9 mouse cellular contexts compared by ENCODE assay signal in genomic region chr7:100637657-100638056, GRCm38 (mm10). TPM values are rescaled to one million over a fixed set of nuclear protein-coding genes. Genes with fewer than 3 reads are reported as not detected.
DNase-seq lines count a peak whose midpoint lies in the region; ATAC-seq and TF ChIP-seq lines count a peak whose summit lies in the region.
"Had no signal": no experiment of that assay in that cellular context is flagged by ENCODE, and none has a peak within 500 bp of the region (broad histone marks: within the 10 kb centered on the region; RNA-seq: fewer than 3 reads in every experiment).

No protein-coding gene starts in this region.

- no peak for TF ChIP-seq EP300 in stomach, postnatal 0 days (optimal IDR thresholded peaks at IDR 0.05)

- peak; percentile 71 for TF ChIP-seq CTCF in midbrain, postnatal 0 days (IDR thresholded peaks at IDR 0.05)
- TF ChIP-seq CTCF in stomach, postnatal 0 days (IDR thresholded peaks at IDR 0.05; ENCODE audit: low read depth) = peak; percentile 74

- 13% methylated on average over 1 of the region's 1 CpGs for WGBS in embryonic facial prominence, embryonic 11.5 days
- 19% methylated on average over 1 of the region's 1 CpGs for WGBS in embryonic facial prominence, embryonic 10.5 days
- 0% methylated on average over 1 of the region's 1 CpGs for WGBS in midbrain, postnatal 0 days
- 8% methylated on average over 1 of the region's 1 CpGs for WGBS in midbrain, embryonic 13.5 days
- 5% methylated on average over 1 of the region's 1 CpGs for whole genome bisulfite sequencing in stomach, postnatal 0 days

- no peaks in the 10 kb centered on the region for H3K27me3 ChIP-seq in embryonic facial prominence, embryonic 11.5 days (ENCODE audit: control insufficient read depth, insufficient read depth, low read length)
- H3K27me3 ChIP-seq in embryonic facial prominence, embryonic 10.5 days (replicated peaks; ENCODE audit: low read depth, poor library complexity, severe bottlenecking) = no peaks in the 10 kb centered on the region
- H3K27me3 ChIP-seq in midbrain, postnatal 0 days (ENCODE audit: insufficient read depth, low read length) = no peaks in the 10 kb centered on the region
- no peaks in the 10 kb centered on the region for H3K27me3 ChIP-seq in midbrain, embryonic 13.5 days
- no peaks in the 10 kb centered on the region for H3K27me3 ChIP-seq in stomach, postnatal 0 days (ENCODE audit: control insufficient read depth, insufficient read depth, low read length)
- H3K27me3 ChIP-seq: megakaryocyte, embryonic 14.5 days had no signal

- no peak overlapping the region for H3K4me3 ChIP-seq in embryonic facial prominence, embryonic 11.5 days (ENCODE audit: low read depth, low read length)
- no peak overlapping the region for H3K4me3 ChIP-seq in embryonic facial prominence, embryonic 10.5 days
- no peak overlapping the region for H3K4me3 ChIP-seq in midbrain, postnatal 0 days (ENCODE audit: low read depth, low read length)
- no peak overlapping the region for H3K4me3 ChIP-seq in midbrain, embryonic 13.5 days (replicated peaks)
- no peak overlapping the region for H3K4me3 ChIP-seq in stomach, postnatal 0 days (ENCODE audit: low read depth, low read length)
- H3K4me3 ChIP-seq: megakaryocyte, embryonic 14.5 days had no signal

- no peaks in the 10 kb centered on the region; the same call in 1 of the 2 replicates for H3K36me3 ChIP-seq in embryonic facial prominence, embryonic 11.5 days (replicated peaks; ENCODE audit: control insufficient read depth, insufficient read depth, low read depth, low read length)
- H3K36me3 ChIP-seq in embryonic facial prominence, embryonic 10.5 days (replicated peaks) = peaks cover 49% of the 10 kb centered on the region
- peaks cover 20% of the 10 kb centered on the region; the same call in 1 of the 2 replicates for H3K36me3 ChIP-seq in midbrain, postnatal 0 days (ENCODE audit: insufficient read depth, low read length)
- H3K36me3 ChIP-seq in midbrain, embryonic 13.5 days = peaks cover 30% of the 10 kb centered on the region
- peaks cover 3% of the 10 kb centered on the region; the same call in 1 of the 2 replicates for H3K36me3 ChIP-seq in stomach, postnatal 0 days (ENCODE audit: control insufficient read depth, insufficient read depth, low read length)

- no peaks in the 10 kb centered on the region for H3K4me1 ChIP-seq in embryonic facial prominence, embryonic 11.5 days (ENCODE audit: control insufficient read depth, insufficient read depth, low read length)
- no peaks in the 10 kb centered on the region for H3K4me1 ChIP-seq in embryonic facial prominence, embryonic 10.5 days
- H3K4me1 ChIP-seq in midbrain, postnatal 0 days (ENCODE audit: insufficient read depth, low read length) = no peaks in the 10 kb centered on the region
- no peaks in the 10 kb centered on the region for H3K4me1 ChIP-seq in midbrain, embryonic 13.5 days (replicated peaks)
- H3K4me1 ChIP-seq in stomach, postnatal 0 days (replicated peaks; ENCODE audit: control insufficient read depth, insufficient read depth) = no peaks in the 10 kb centered on the region

- ATAC-seq in embryonic facial prominence, embryonic 11.5 days (replicated peaks; ENCODE audit: insufficient number of reproducible peaks, low FRiP score, low TSS enrichment, low read depth) = no peak
- ATAC-seq in midbrain, postnatal 0 days (ENCODE audit: low FRiP score) = no peak; the same call in 1 of the 2 replicates
- no peak for ATAC-seq in midbrain, embryonic 13.5 days
- 0 out of 2 replicates have a peak, but pooled peaks have one; percentile 56 for ATAC-seq in stomach, postnatal 0 days (ENCODE audit: low FRiP score, low TSS enrichment)
- no peak for ATAC-seq in activated CD4-positive, CD25-positive, alpha-beta regulatory T cell, adult 4 months

- H3K9me3 ChIP-seq in embryonic facial prominence, embryonic 11.5 days (replicated peaks; ENCODE audit: control insufficient read depth, low read length) = no peaks in the 10 kb centered on the region
- no peaks in the 10 kb centered on the region for H3K9me3 ChIP-seq in embryonic facial prominence, embryonic 10.5 days
- no peaks in the 10 kb centered on the region for H3K9me3 ChIP-seq in midbrain, postnatal 0 days (ENCODE audit: low read length)
- H3K9me3 ChIP-seq in midbrain, embryonic 13.5 days = no peaks in the 10 kb centered on the region
- no peaks in the 10 kb centered on the region for H3K9me3 ChIP-seq in stomach, postnatal 0 days (ENCODE audit: control insufficient read depth, low read length)
- H3K9me3 ChIP-seq: megakaryocyte, embryonic 14.5 days had no signal

- no peak overlapping the region for H3K9ac ChIP-seq in embryonic facial prominence, embryonic 11.5 days (replicated peaks; ENCODE audit: low read length)
- H3K9ac ChIP-seq in midbrain, postnatal 0 days (replicated peaks; ENCODE audit: low read length, poor library complexity, severe bottlenecking) = no peak overlapping the region
- H3K9ac ChIP-seq in midbrain, embryonic 13.5 days (replicated peaks) = no peak overlapping the region
- H3K9ac ChIP-seq in stomach, postnatal 0 days (ENCODE audit: low read length) = no peak overlapping the region

- peak; percentile 65 for DNase-seq in embryonic facial prominence, embryonic 11.5 days (ENCODE audit: low spot score)
- DNase-seq in embryonic facial prominence, embryonic 10.5 days (ENCODE audit: low spot score) = no peak
- peak; percentile 61 for DNase-seq in midbrain, postnatal 0 days (ENCODE audit: low spot score)
- peak; percentile 25 for DNase-seq in forelimb bud, embryonic 11.5 days (ENCODE audit: low read depth, low spot score)
- peak; percentile 43 for DNase-seq in stomach, postnatal 0 days (ENCODE audit: low spot score)
- DNase-seq in testis, postnatal 10 days (ENCODE audit: low spot score) = no peak

- H3K27ac ChIP-seq in embryonic facial prominence, embryonic 11.5 days (replicated peaks; ENCODE audit: low read depth, low read length) = no peak overlapping the region
- no peak overlapping the region for H3K27ac ChIP-seq in embryonic facial prominence, embryonic 10.5 days (replicated peaks)
- H3K27ac ChIP-seq in midbrain, postnatal 0 days (ENCODE audit: low read depth, low read length) = no peak overlapping the region
- no peak overlapping the region for H3K27ac ChIP-seq in midbrain, embryonic 13.5 days
- no peak overlapping the region for H3K27ac ChIP-seq in stomach, postnatal 0 days (replicated peaks)

- no peak overlapping the region for H3K4me2 ChIP-seq in embryonic facial prominence, embryonic 11.5 days (ENCODE audit: low read depth, low read length)
- no peak overlapping the region for H3K4me2 ChIP-seq in midbrain, postnatal 0 days (ENCODE audit: low read depth, low read length, poor library complexity, severe bottlenecking)
- no peak overlapping the region for H3K4me2 ChIP-seq in midbrain, embryonic 13.5 days (replicated peaks)
- H3K4me2 ChIP-seq in stomach, postnatal 0 days (replicated peaks; ENCODE audit: low read depth) = no peak overlapping the region

RNA-seq across cellular contexts. Expression of gene Plekhb1, which starts 24.6 kb away (rescaled TPM):
- polyA plus RNA-seq in embryonic facial prominence, embryonic 11.5 days (2014; fragmentation: Nextera tagmentation; extraction: Ambion mirVana) = 4.1 and 5.5 TPM in 2 replicates
- 4.7 and 4.8 TPM in 2 replicates for polyA plus RNA-seq in embryonic facial prominence, embryonic 10.5 days (2016; fragmentation: Nextera tagmentation; extraction: Ambion mirVana)
- 25.4 and 46.1 TPM in 2 replicates for total RNA-seq in midbrain, postnatal 0 days (2014; rRNA removed)
- 25.4 and 29.9 TPM in 2 replicates for polyA plus RNA-seq in midbrain, postnatal 0 days (2015; fragmentation: Nextera tagmentation; extraction: Ambion mirVana)
- polyA plus RNA-seq in midbrain, embryonic 13.5 days (2015; fragmentation: Nextera tagmentation; extraction: Ambion mirVana) = 5.1 and 5.8 TPM in 2 replicates
- polyA plus RNA-seq in stomach, postnatal 0 days (2015; fragmentation: Nextera tagmentation; extraction: Ambion mirVana) = 8.7 and 10.4 TPM in 2 replicates
- polyA plus RNA-seq in activated CD4-positive, CD25-positive, alpha-beta regulatory T cell, adult 4 months (2017; shearing (Covaris generic)) = under 1 TPM in 1 of 2 experiments, not detected in 1; 0.34 TPM

RNA-seq across cellular contexts. Expression of gene Mrpl48, which starts 29.6 kb away (rescaled TPM):
- 66.7 and 67.1 TPM in 2 replicates for polyA plus RNA-seq in embryonic facial prominence, embryonic 11.5 days (2014; fragmentation: Nextera tagmentation; extraction: Ambion mirVana)
- 56.6 and 58.2 TPM in 2 replicates for polyA plus RNA-seq in embryonic facial prominence, embryonic 10.5 days (2016; fragmentation: Nextera tagmentation; extraction: Ambion mirVana)
- total RNA-seq in midbrain, postnatal 0 days (2014; rRNA removed) = 33.9 and 47.8 TPM in 2 replicates
- polyA plus RNA-seq in midbrain, postnatal 0 days (2015; fragmentation: Nextera tagmentation; extraction: Ambion mirVana) = 89.8 and 91.5 TPM in 2 replicates
- 80.9 and 89.0 TPM in 2 replicates for polyA plus RNA-seq in midbrain, embryonic 13.5 days (2015; fragmentation: Nextera tagmentation; extraction: Ambion mirVana)
- 77.0 and 79.7 TPM in 2 replicates for polyA plus RNA-seq in stomach, postnatal 0 days (2015; fragmentation: Nextera tagmentation; extraction: Ambion mirVana)
- polyA plus RNA-seq in activated CD4-positive, CD25-positive, alpha-beta regulatory T cell, adult 4 months (2017; shearing (Covaris generic)) = 10 to 100 TPM; 60.1 to 76.0 TPM

RNA-seq across cellular contexts. Expression of gene Rab6a, which starts 30.4 kb away (rescaled TPM):
- polyA plus RNA-seq in embryonic facial prominence, embryonic 11.5 days (2014; fragmentation: Nextera tagmentation; extraction: Ambion mirVana) = 156 and 171 TPM in 2 replicates
- polyA plus RNA-seq in embryonic facial prominence, embryonic 10.5 days (2016; fragmentation: Nextera tagmentation; extraction: Ambion mirVana) = 92.1 and 92.3 TPM in 2 replicates
- 289 and 352 TPM in 2 replicates for total RNA-seq in midbrain, postnatal 0 days (2014; rRNA removed)
- polyA plus RNA-seq in midbrain, postnatal 0 days (2015; fragmentation: Nextera tagmentation; extraction: Ambion mirVana) = 340 and 363 TPM in 2 replicates
- 197 and 199 TPM in 2 replicates for polyA plus RNA-seq in midbrain, embryonic 13.5 days (2015; fragmentation: Nextera tagmentation; extraction: Ambion mirVana)
- polyA plus RNA-seq in stomach, postnatal 0 days (2015; fragmentation: Nextera tagmentation; extraction: Ambion mirVana) = 76.3 and 80.6 TPM in 2 replicates
- 10 to 100 TPM in 1 of 2 experiments, 1 to 10 TPM in 1; 8.7 to 12.6 TPM for polyA plus RNA-seq in activated CD4-positive, CD25-positive, alpha-beta regulatory T cell, adult 4 months (2017; shearing (Covaris generic))

Comparison
In these comparisons a context has a peak if more than half of its experiments do, and no peak if none do; other contexts are left out.
1. DNase-seq: peak in embryonic facial prominence, embryonic 11.5 days (single experiment), midbrain, postnatal 0 days (single experiment), forelimb bud, embryonic 11.5 days (single experiment) and stomach, postnatal 0 days (single experiment); none in embryonic facial prominence, embryonic 10.5 days (single experiment) and testis, postnatal 10 days (single experiment).